Mouse (Mus musculus) gastrocnemius, adult 18-20 months (tissue): ENCODE results near the gene Ugp2. TPM values are rescaled to one million over a fixed set of nuclear protein-coding genes. Genes with fewer than 3 reads are reported as not detected.
"Not testable (repeated sequence)": the region's sequence is repeated elsewhere in the genome, so short reads cannot be mapped to it uniquely, and the experiment has no call there.

Experiments
- DNase-seq: peaks from one replicate; pipeline ENCODE4 v3.0.0; 2021; ENCODE audit warnings: low spot score
- total RNA-seq, 2 experiments: library from RNA; stranded (reverse); gene quantifications; 2 replicates each; pipeline ENCODE4 v1.2.3; 2021

The Ugp2 gene
- total RNA-seq, 2 experiments from 2014 or later = 488 to 583 TPM

- no peak for DNase-seq
Observed at GRCm38 (mm10) chr11:21339088-21339487, 31.9 kb downstream of the Ugp2 start.

- peak; percentile 70 for DNase-seq
Observed at GRCm38 (mm10) chr11:21337855-21338254, 33.1 kb downstream of the Ugp2 start.

- DNase-seq = no peak
Observed at GRCm38 (mm10) chr11:21332639-21333295, 38.2 kb downstream of the Ugp2 start.

GRCm38 (mm10) chr11:21328141-21328540, 42.9 kb downstream of the Ugp2 start:
- no peak for DNase-seq

- DNase-seq = no peak
Observed at GRCm38 (mm10) chr11:21327486-21327885, 43.5 kb downstream of the Ugp2 start.

GRCm38 (mm10) chr11:21326770-21327169, 44.2 kb downstream of the Ugp2 start:
- no peak for DNase-seq

- DNase-seq = no peak
Observed at GRCm38 (mm10) chr11:21325781-21326180, 45.2 kb downstream of the Ugp2 start.

- no peak for DNase-seq
Observed at GRCm38 (mm10) chr11:21322349-21322748, 48.7 kb downstream of the Ugp2 start.

- DNase-seq = no peak
Observed at GRCm38 (mm10) chr11:21321577-21321976, 49.4 kb downstream of the Ugp2 start.

GRCm38 (mm10) chr11:21313922-21314657, 56.9 kb downstream of the Ugp2 start:
- DNase-seq = peak; percentile 79

- DNase-seq = no peak
Observed at GRCm38 (mm10) chr11:21309516-21309915, 61.5 kb downstream of the Ugp2 start.

GRCm38 (mm10) chr11:21308119-21308518, 62.9 kb downstream of the Ugp2 start:
- DNase-seq = no peak

- DNase-seq = no peak
Observed at GRCm38 (mm10) chr11:21307078-21307668, 63.8 kb downstream of the Ugp2 start.

GRCm38 (mm10) chr11:21303619-21304018, 67.4 kb downstream of the Ugp2 start:
- DNase-seq = no peak

- DNase-seq = no peak
Observed at GRCm38 (mm10) chr11:21295486-21295885, 75.5 kb downstream of the Ugp2 start.

GRCm38 (mm10) chr11:21288153-21288552, 82.8 kb downstream of the Ugp2 start:
- DNase-seq = not testable (repeated sequence)

- DNase-seq = no peak
Observed at GRCm38 (mm10) chr11:21286391-21286790, 84.6 kb downstream of the Ugp2 start.

- DNase-seq = peak; percentile 31
Observed at GRCm38 (mm10) chr11:21276151-21276550, 94.8 kb downstream of the Ugp2 start.
